Mouse (Mus musculus) limb, embryonic 12.5 days (tissue): ENCODE measurements at regions not wholly inside any gene's neighbourhood (a gene's known extent, or its start where the extent isn't known, plus 50 kb on each side); places are given as distances from the start of the nearest gene placed in this dataset.
A peak's percentile ranks its signal among the peaks of the same experiment; 100 is the strongest.

ENCODE experiments used
- ATAC-seq: fragments of 200-750 bp; cut with Nextera tagmentation; 2 replicates; pipeline ENCODE4 v1.8.0; 2017; ENCODE audit warnings: low read depth, moderate TSS enrichment; ENCODE audit not compliant: insufficient number of reproducible peaks, insufficient read depth, low FRiP score, low TSS enrichment
- H3K27ac ChIP-seq: fragments of 300-500 bp; sonication (generic); 2 replicates; pipeline ENCODE4 v1.5.1; 2016; ENCODE audit warnings: mild to moderate bottlenecking, moderate library complexity
- H3K27me3 ChIP-seq: fragments of 300-500 bp; sonication (generic); 2 replicates; pipeline ENCODE4 v1.6.1; 2016; ENCODE audit warnings: mild to moderate bottlenecking, moderate library complexity
- H3K36me3 ChIP-seq: fragments of 300-500 bp; sonication (generic); 2 replicates; pipeline ENCODE4 v1.6.1; 2016; ENCODE audit warnings: mild to moderate bottlenecking, moderate library complexity
- H3K4me1 ChIP-seq: fragments of 300-500 bp; sonication (generic); replicated peaks from 2 replicates; pipeline ENCODE4 v1.6.1; 2016
- H3K4me2 ChIP-seq: fragments of 300-500 bp; sonication (generic); 2 replicates; pipeline ENCODE4 v1.6.1; 2016; ENCODE audit warnings: mild to moderate bottlenecking, moderate library complexity
- H3K4me3 ChIP-seq: fragments of 300-500 bp; sonication (generic); replicated peaks from 2 replicates; pipeline ENCODE4 v1.5.1; 2016; ENCODE audit warnings: mild to moderate bottlenecking
- H3K9ac ChIP-seq: fragments of 300-500 bp; sonication (generic); replicated peaks from 2 replicates; pipeline ENCODE4 v1.6.1; 2016; ENCODE audit warnings: mild to moderate bottlenecking, moderate library complexity
- H3K9me3 ChIP-seq: fragments of 300-500 bp; sonication (generic); 2 replicates; pipeline ENCODE4 v1.6.1; 2016; ENCODE audit warnings: mild to moderate bottlenecking, moderate library complexity
- WGBS: fragments of 180-500 bp; shearing (Covaris S2); methylation state at CpG from one replicate; pipeline ENCODE4 v1.1.7; 2016; 5-methylcytosine and 5-hydroxymethylcytosine counted together

GRCm38 (mm10) chr1:193579671-193580070 is 209.6 kb upstream of the Camk1g start:
- Histone ChIP-seq H3K4me1 (peaks cover 6% of the 10 kb centered on the region; the same call in 1 of the 2 replicates), H3K4me2 (no peak overlapping the region), H3K27ac (no peak overlapping the region), H3K9ac (no peak overlapping the region), H3K27me3 (no peaks in the 10 kb centered on the region), H3K9me3 (no peaks in the 10 kb centered on the region), H3K4me3 (no peak overlapping the region), H3K36me3 (no peaks in the 10 kb centered on the region)
- ATAC-seq = no peak
- WGBS = 65% methylated on average over 3 of the region's 3 CpGs

GRCm38 (mm10) chr1:193578661-193579175 is 208.6 kb upstream of the Camk1g start:
- 80% methylated on average over 2 of the region's 2 CpGs for WGBS
- Histone ChIP-seq H3K4me1 (peaks cover 6% of the 10 kb centered on the region; the same call in 1 of the 2 replicates), H3K36me3 (no peaks in the 10 kb centered on the region), H3K27ac (no peak overlapping the region), H3K9ac (no peak overlapping the region), H3K4me3 (no peak overlapping the region), H3K27me3 (no peaks in the 10 kb centered on the region), H3K9me3 (no peaks in the 10 kb centered on the region), H3K4me2 (no peak overlapping the region)
- no peak for ATAC-seq

GRCm38 (mm10) chr1:193577821-193578220 is 207.7 kb upstream of the Camk1g start:
- ATAC-seq = no peak
- Histone ChIP-seq H3K4me3 (no peak overlapping the region), H3K4me1 (peaks cover 6% of the 10 kb centered on the region; the same call in 1 of the 2 replicates), H3K36me3 (no peaks in the 10 kb centered on the region), H3K27me3 (no peaks in the 10 kb centered on the region), H3K27ac (no peak overlapping the region), H3K9me3 (no peaks in the 10 kb centered on the region), H3K4me2 (no peak overlapping the region), H3K9ac (no peak overlapping the region)
- WGBS = 54% methylated on average over 2 of the region's 2 CpGs

GRCm38 (mm10) chr1:193575986-193576713 is 206.1 kb upstream of the Camk1g start:
- no peaks in the 10 kb centered on the region for H3K36me3 ChIP-seq
- H3K27me3 ChIP-seq = no peaks in the 10 kb centered on the region
- no peaks in the 10 kb centered on the region for H3K9me3 ChIP-seq
- H3K4me2 ChIP-seq = no peak overlapping the region
- peaks cover 6% of the 10 kb centered on the region; the same call in 1 of the 2 replicates for H3K4me1 ChIP-seq
- H3K27ac ChIP-seq = no peak overlapping the region
- ATAC-seq = peak; percentile 87
- 9% methylated on average over 12 of the region's 12 CpGs for WGBS
- H3K4me3 ChIP-seq = no peak overlapping the region
- no peak overlapping the region for H3K9ac ChIP-seq

- Histone ChIP-seq H3K4me1 (peaks cover 4% of the 10 kb centered on the region; the same call in 1 of the 2 replicates), H3K4me3 (no peak overlapping the region), H3K4me2 (no peak overlapping the region), H3K27me3 (no peaks in the 10 kb centered on the region), H3K9ac (no peak overlapping the region), H3K27ac (no peak overlapping the region), H3K36me3 (no peaks in the 10 kb centered on the region), H3K9me3 (no peaks in the 10 kb centered on the region)
- no peak for ATAC-seq
- 76% methylated on average over 2 of the region's 2 CpGs for WGBS
Measured at GRCm38 (mm10) chr1:193572827-193573226, 202.7 kb upstream of the Camk1g start.

DNA sequence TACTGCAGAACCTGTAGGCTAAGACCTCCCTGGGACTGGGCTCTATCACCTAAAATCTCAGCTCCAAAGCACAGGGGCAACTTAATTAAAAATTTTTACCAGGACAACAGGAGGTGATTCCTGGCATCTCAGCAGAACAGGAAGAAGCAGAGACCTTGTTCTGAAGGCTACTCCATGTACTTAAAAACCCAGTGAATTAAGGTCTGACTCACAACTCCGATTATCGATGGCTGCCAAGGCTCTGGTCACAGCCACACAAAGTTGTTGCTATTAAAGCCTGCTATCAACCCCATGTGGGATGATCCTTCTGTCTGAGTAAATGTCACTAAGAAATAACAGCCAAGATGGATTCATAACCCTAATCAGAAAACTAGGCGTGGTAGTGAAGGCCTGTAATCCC is 202.3 kb upstream of the Camk1g start:
- ATAC-seq = no peak
- no peaks in the 10 kb centered on the region for H3K36me3 ChIP-seq

DNA sequence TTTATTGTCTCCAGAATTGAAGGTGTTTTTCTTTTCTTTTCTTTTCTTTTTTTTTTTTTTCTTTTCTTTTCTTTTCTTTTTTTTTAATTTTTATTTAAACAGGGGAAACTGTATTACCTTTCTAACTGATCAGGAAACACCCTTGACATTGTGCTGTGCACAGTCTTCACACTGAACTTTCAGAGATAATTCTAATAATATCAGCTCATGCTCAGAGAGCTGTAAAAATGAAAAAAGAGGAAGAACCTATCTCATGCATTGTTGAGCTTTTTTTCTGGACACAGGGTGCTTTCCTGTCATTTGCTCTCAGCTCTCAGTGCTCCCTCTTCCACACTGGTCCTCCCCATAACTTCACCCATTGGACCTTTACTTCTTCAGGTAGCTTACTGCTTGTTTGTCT is 201.0 kb upstream of the Camk1g start:
- no peak overlapping the region for H3K4me3 ChIP-seq
- H3K9ac ChIP-seq = no peak overlapping the region
- no peak for ATAC-seq
- no peaks in the 10 kb centered on the region for H3K27me3 ChIP-seq
- no peak overlapping the region for H3K27ac ChIP-seq
- no peaks in the 10 kb centered on the region for H3K36me3 ChIP-seq
- H3K9me3 ChIP-seq = no peaks in the 10 kb centered on the region
- H3K4me1 ChIP-seq = peaks cover 4% of the 10 kb centered on the region; the same call in 1 of the 2 replicates
- H3K4me2 ChIP-seq = no peak overlapping the region

More for the DNA sequence above, 202.3 kb upstream of the Camk1g start:
- 94% methylated on average over 3 of the region's 3 CpGs for WGBS
- H3K27ac ChIP-seq = no peak overlapping the region
- no peak overlapping the region for H3K4me2 ChIP-seq
- no peaks in the 10 kb centered on the region for H3K9me3 ChIP-seq
- peaks cover 4% of the 10 kb centered on the region; the same call in 1 of the 2 replicates for H3K4me1 ChIP-seq
- H3K9ac ChIP-seq = no peak overlapping the region
- no peak overlapping the region for H3K4me3 ChIP-seq
- no peaks in the 10 kb centered on the region for H3K27me3 ChIP-seq

DNA sequence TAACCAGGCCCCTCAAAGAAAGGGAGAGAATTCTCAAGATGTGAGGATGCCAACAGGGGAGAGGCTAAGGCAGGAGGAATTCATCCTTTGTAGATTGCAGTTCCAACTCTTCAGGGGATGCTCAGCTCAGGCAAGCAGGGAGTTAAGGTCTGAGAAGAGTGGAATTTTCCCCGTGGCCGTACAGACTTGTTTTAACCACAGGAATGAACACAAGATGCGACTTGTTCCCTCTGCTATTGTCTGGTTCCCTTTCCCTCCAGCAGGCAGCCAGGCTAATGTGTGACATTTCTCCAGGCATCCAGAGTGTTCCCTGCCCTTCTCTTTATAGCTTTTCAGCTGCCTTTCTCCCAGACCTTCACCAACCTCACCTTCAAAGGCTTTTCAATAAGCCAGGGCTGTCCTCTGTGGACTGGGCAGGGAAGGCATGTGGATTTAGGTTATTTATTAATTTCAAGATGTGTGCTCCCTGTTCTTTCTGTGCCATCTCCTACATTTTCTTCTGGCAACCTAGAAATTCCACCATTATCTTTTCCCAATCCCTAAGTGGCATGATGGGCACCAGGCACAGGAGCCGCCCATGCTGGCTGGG is 198.6 kb upstream of the Camk1g start:
- 44% methylated on average over 4 of the region's 4 CpGs for WGBS
- Histone ChIP-seq H3K36me3 (no peaks in the 10 kb centered on the region), H3K27ac (no peak overlapping the region), H3K4me3 (no peak overlapping the region), H3K27me3 (no peaks in the 10 kb centered on the region), H3K9ac (no peak overlapping the region), H3K4me1 (peaks cover 4% of the 10 kb centered on the region; the same call in 1 of the 2 replicates), H3K4me2 (no peak overlapping the region), H3K9me3 (no peaks in the 10 kb centered on the region)
- no peak for ATAC-seq

DNA sequence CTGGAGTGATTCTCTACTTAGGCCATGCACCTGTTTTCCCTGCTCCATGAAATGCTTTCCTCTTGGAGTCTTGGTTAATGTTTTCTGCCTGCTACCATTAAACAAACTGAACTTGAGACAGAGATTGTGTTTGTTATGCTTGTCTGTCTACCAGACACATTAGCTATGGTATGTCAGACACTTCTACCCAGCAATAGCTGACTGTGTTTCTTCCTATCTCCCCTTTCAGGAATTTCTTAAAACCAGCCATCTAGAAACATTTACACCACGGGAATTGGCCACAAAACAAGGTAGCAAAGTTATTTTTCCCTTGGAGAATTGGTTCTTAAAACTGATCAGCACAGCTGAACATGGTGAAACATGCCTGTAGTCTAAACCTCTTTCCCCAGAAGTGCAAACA is 197.1 kb upstream of the Camk1g start:
- peaks cover 4% of the 10 kb centered on the region; the same call in 1 of the 2 replicates for H3K4me1 ChIP-seq
- no peaks in the 10 kb centered on the region for H3K27me3 ChIP-seq
- no peaks in the 10 kb centered on the region for H3K36me3 ChIP-seq
- H3K4me3 ChIP-seq = no peak overlapping the region
- 53% methylated on average over 1 of the region's 1 CpGs for WGBS
- no peak overlapping the region for H3K4me2 ChIP-seq
- H3K9me3 ChIP-seq = no peaks in the 10 kb centered on the region
- no peak overlapping the region for H3K27ac ChIP-seq
- no peak for ATAC-seq
- no peak overlapping the region for H3K9ac ChIP-seq

GRCm38 (mm10) chr1:193564225-193564624 is 194.1 kb upstream of the Camk1g start:
- Histone ChIP-seq H3K27ac (no peak overlapping the region), H3K4me1 (peaks cover 8% of the 10 kb centered on the region; the same call in 1 of the 2 replicates), H3K9ac (no peak overlapping the region), H3K4me3 (no peak overlapping the region), H3K9me3 (no peaks in the 10 kb centered on the region), H3K36me3 (no peaks in the 10 kb centered on the region), H3K27me3 (0 out of 2 replicates have a peak, but pooled peaks cover 5% of the 10 kb centered on the region), H3K4me2 (no peak overlapping the region)
- ATAC-seq = no peak
- WGBS = 79% methylated on average over 3 of the region's 3 CpGs

GRCm38 (mm10) chr1:193562242-193562641 is 192.1 kb upstream of the Camk1g start:
- Histone ChIP-seq H3K4me3 (no peak overlapping the region), H3K4me1 (peaks cover 16% of the 10 kb centered on the region), H3K4me2 (no peak overlapping the region), H3K9me3 (no peaks in the 10 kb centered on the region), H3K9ac (no peak overlapping the region), H3K27me3 (0 out of 2 replicates have a peak, but pooled peaks cover 6% of the 10 kb centered on the region), H3K36me3 (no peaks in the 10 kb centered on the region), H3K27ac (no peak overlapping the region)
- 83% methylated on average over 2 of the region's 2 CpGs for WGBS
- no peak for ATAC-seq
